Mouse (Mus musculus) heart, embryonic 13.5 days (tissue): Measurements from ENCODE around the gene Fem1b. TPM values are rescaled to one million over a fixed set of nuclear protein-coding genes. Genes with fewer than 3 reads are reported as not detected.
"Not testable (repeated sequence)": the region's sequence is repeated elsewhere in the genome, so short reads cannot be mapped to it uniquely, and the experiment has no call there.

Experiments
- ATAC-seq: fragments of 200-750 bp; cut with Nextera tagmentation; 2 replicates; pipeline ENCODE4 v1.8.0; 2017; ENCODE audit warnings: moderate TSS enrichment; ENCODE audit not compliant: insufficient number of reproducible peaks, low FRiP score, low TSS enrichment; ENCODE audit errors: extremely low read depth
- H3K27ac ChIP-seq: fragments of 300-500 bp; sonication (generic); replicated peaks from 2 replicates; pipeline ENCODE4 v1.5.1; 2015; ENCODE audit warnings: moderate library complexity, mild to moderate bottlenecking, inconsistent platforms
- H3K27me3 ChIP-seq: fragments of 300-500 bp; sonication (generic); replicated peaks from 2 replicates; pipeline ENCODE4 v1.6.1; 2015; ENCODE audit warnings: mild to moderate bottlenecking, inconsistent platforms
- H3K36me3 ChIP-seq: fragments of 300-500 bp; sonication (generic); 2 replicates; pipeline ENCODE4 v1.6.1; 2015; ENCODE audit warnings: mild to moderate bottlenecking, inconsistent platforms
- H3K4me1 ChIP-seq: fragments of 300-500 bp; sonication (generic); 2 replicates; pipeline ENCODE4 v1.6.1; 2015; ENCODE audit warnings: inconsistent platforms
- H3K4me2 ChIP-seq: fragments of 300-500 bp; sonication (generic); 2 replicates; pipeline ENCODE4 v1.6.1; 2015; ENCODE audit warnings: inconsistent platforms, mild to moderate bottlenecking, moderate library complexity
- H3K4me3 ChIP-seq: fragments of 300-500 bp; sonication (generic); 2 replicates; pipeline ENCODE4 v1.5.1; 2015; ENCODE audit warnings: moderate library complexity, mild to moderate bottlenecking, inconsistent platforms
- H3K9ac ChIP-seq: fragments of 300-500 bp; sonication (generic); 2 replicates; pipeline ENCODE4 v1.6.1; 2015; ENCODE audit warnings: inconsistent platforms, mild to moderate bottlenecking, moderate library complexity
- H3K9me3 ChIP-seq: fragments of 300-500 bp; sonication (generic); 2 replicates; pipeline ENCODE4 v1.6.1; 2016; ENCODE audit warnings: inconsistent platforms
- WGBS: fragments of 180-500 bp; shearing (Covaris S2); methylation state at CpG from one replicate; pipeline ENCODE4 v1.1.7; 2015; ENCODE audit warnings: mixed read lengths; 5-methylcytosine and 5-hydroxymethylcytosine counted together
- polyA plus RNA-seq: library from polyadenylated mRNA; unstranded; fragments of >200 nt; fragmentation: Nextera tagmentation; extraction: Ambion mirVana; gene quantifications from 2 replicates; pipeline ENCODE4 v1.2.1, GENCODE M21; 2015

The Fem1b gene
- polyA plus RNA-seq, result 12.2 and 12.7 TPM in 2 replicates

GRCm38 (mm10) chr9:62811516-62812121, at the start of gene Fem1b:
Fem1b (minus strand) TSS chr9:62811934.
- whole genome bisulfite sequencing, result under 1% methylated on average over 68 of the region's 68 CpGs

GRCm38 (mm10) chr9:62860866-62861265, 49.1 kb upstream of the Fem1b start:
- H3K4me1 ChIP-seq, result peaks cover 21% of the 10 kb centered on the region
- WGBS, result 61% methylated on average over 4 of the region's 4 CpGs
- ATAC-seq, result no peak

More at GRCm38 (mm10) chr9:62811516-62812121, at the start of gene Fem1b:
- peaks cover 38% of the 10 kb centered on the region for H3K4me1 ChIP-seq
- peak within 1 kb of the TSS; percentile 96 for H3K27ac ChIP-seq
- H3K4me3 ChIP-seq, result peak within 1 kb of the TSS; percentile 87
- H3K36me3 ChIP-seq, result 0 out of 2 replicates have a peak, but pooled peaks cover 2% of the 10 kb centered on the region
- H3K27me3 ChIP-seq, result no peaks in the 10 kb centered on the region
- H3K9me3 ChIP-seq, result no peaks in the 10 kb centered on the region
- ATAC-seq, result peak; percentile 81
- peak within 1 kb of the TSS; percentile 94 for H3K9ac ChIP-seq
- peak within 1 kb of the TSS; percentile 99 for H3K4me2 ChIP-seq

GRCm38 (mm10) chr9:62860102-62860501, 48.4 kb upstream of the Fem1b start:
- not testable (repeated sequence) for H3K9me3 ChIP-seq, H3K36me3 ChIP-seq, H3K27me3 ChIP-seq, H3K4me3 ChIP-seq, H3K9ac ChIP-seq, H3K27ac ChIP-seq, ATAC-seq, H3K4me2 ChIP-seq
- WGBS, result 48% methylated on average over 7 of the region's 7 CpGs
- peaks cover 21% of the 10 kb centered on the region for H3K4me1 ChIP-seq

More at GRCm38 (mm10) chr9:62860866-62861265, 49.1 kb upstream of the Fem1b start:
- Histone ChIP-seq H3K27ac (no peak overlapping the region), H3K36me3 (no peaks in the 10 kb centered on the region), H3K4me2 (no peak overlapping the region), H3K9me3 (no peaks in the 10 kb centered on the region), H3K4me3 (no peak overlapping the region), H3K27me3 (no peaks in the 10 kb centered on the region; the same call in 1 of the 2 replicates), H3K9ac (no peak overlapping the region)

GRCm38 (mm10) chr9:62858266-62859019, 46.7 kb upstream of the Fem1b start:
- whole genome bisulfite sequencing, result 60% methylated on average over 8 of the region's 8 CpGs
- Histone ChIP-seq H3K4me3 (no peak overlapping the region), H3K4me2 (peak overlapping the region; percentile 14), H3K4me1 (peaks cover 33% of the 10 kb centered on the region), H3K27me3 (no peaks in the 10 kb centered on the region; the same call in 1 of the 2 replicates), H3K36me3 (no peaks in the 10 kb centered on the region), H3K27ac (0 out of 2 replicates have a peak overlapping the region, but pooled peaks have one; percentile 6), H3K9me3 (no peaks in the 10 kb centered on the region), H3K9ac (peak overlapping the region; percentile 33; the same call in 1 of the 2 replicates)
- ATAC-seq, result no peak

- H3K27ac ChIP-seq, result 0 out of 2 replicates have a peak within 1 kb of the TSS, but pooled peaks have one; percentile 6
- H3K4me2 ChIP-seq, result peak within 1 kb of the TSS; percentile 14
- H3K36me3 ChIP-seq, result no peaks in the 10 kb centered on the region
- H3K4me3 ChIP-seq, result no peak within 1 kb of the TSS
- no peaks in the 10 kb centered on the region; the same call in 1 of the 2 replicates for H3K27me3 ChIP-seq
- peak within 1 kb of the TSS; percentile 33; the same call in 1 of the 2 replicates for H3K9ac ChIP-seq
- WGBS, result 58% methylated on average over 17 of the region's 20 CpGs
- H3K4me1 ChIP-seq, result peaks cover 33% of the 10 kb centered on the region
- ATAC-seq, result no peak; the same call in 1 of the 2 replicates
- H3K9me3 ChIP-seq, result no peaks in the 10 kb centered on the region
Observed at GRCm38 (mm10) chr9:62857719-62858261, 46.1 kb upstream of the Fem1b start, which contains the start of gene Calml4. Calml4 (plus strand) TSS chr9:62858080.

- 69% methylated on average over 9 of the region's 9 CpGs for WGBS
- Histone ChIP-seq H3K4me2 (0 out of 2 replicates have a peak overlapping the region, but pooled peaks have one; percentile 14), H3K4me3 (no peak overlapping the region), H3K36me3 (no peaks in the 10 kb centered on the region), H3K9me3 (no peaks in the 10 kb centered on the region), H3K9ac (no peak overlapping the region), H3K27me3 (no peaks in the 10 kb centered on the region; the same call in 1 of the 2 replicates), H3K27ac (0 out of 2 replicates have a peak overlapping the region, but pooled peaks have one; percentile 6), H3K4me1 (peaks cover 33% of the 10 kb centered on the region)
- ATAC-seq, result no peak
Observed at GRCm38 (mm10) chr9:62857216-62857615, 45.5 kb upstream of the Fem1b start.

- Histone ChIP-seq H3K4me2 (no peak overlapping the region), H3K27ac (0 out of 2 replicates have a peak overlapping the region, but pooled peaks have one; percentile 6), H3K9me3 (no peaks in the 10 kb centered on the region), H3K36me3 (peaks cover 20% of the 10 kb centered on the region), H3K27me3 (no peaks in the 10 kb centered on the region; the same call in 1 of the 2 replicates), H3K9ac (no peak overlapping the region), H3K4me1 (peaks cover 38% of the 10 kb centered on the region), H3K4me3 (no peak overlapping the region)
- no peak for ATAC-seq
- WGBS, result 51% methylated on average over 4 of the region's 4 CpGs
Observed at GRCm38 (mm10) chr9:62854483-62854882, 42.7 kb upstream of the Fem1b start.

GRCm38 (mm10) chr9:62851571-62851970, 39.8 kb upstream of the Fem1b start:
- 85% methylated on average over 2 of the region's 2 CpGs for WGBS
- H3K27ac ChIP-seq, result no peak overlapping the region
- no peak overlapping the region for H3K4me3 ChIP-seq
- H3K27me3 ChIP-seq, result no peaks in the 10 kb centered on the region
- peaks cover 35% of the 10 kb centered on the region for H3K36me3 ChIP-seq
- H3K9ac ChIP-seq, result no peak overlapping the region
- ATAC-seq, result no peak
- H3K4me2 ChIP-seq, result no peak overlapping the region
- no peaks in the 10 kb centered on the region for H3K9me3 ChIP-seq
- H3K4me1 ChIP-seq, result peaks cover 22% of the 10 kb centered on the region

- Histone ChIP-seq H3K4me1 (peaks cover 9% of the 10 kb centered on the region; the same call in 1 of the 2 replicates), H3K27ac (no peak overlapping the region), H3K9me3 (no peaks in the 10 kb centered on the region), H3K36me3 (peaks cover 42% of the 10 kb centered on the region), H3K27me3 (no peaks in the 10 kb centered on the region), H3K9ac (no peak overlapping the region), H3K4me3 (no peak overlapping the region), H3K4me2 (no peak overlapping the region)
- WGBS, result 92% methylated on average over 3 of the region's 3 CpGs
- ATAC-seq, result no peak
Observed at GRCm38 (mm10) chr9:62848641-62849040, 36.9 kb upstream of the Fem1b start.

- no peaks in the 10 kb centered on the region for H3K27me3 ChIP-seq
- no peak overlapping the region for H3K27ac ChIP-seq
- no peaks in the 10 kb centered on the region for H3K9me3 ChIP-seq
- WGBS, result 3% methylated on average over 3 of the region's 3 CpGs
- no peak overlapping the region for H3K9ac ChIP-seq
- H3K4me2 ChIP-seq, result no peak overlapping the region
- peaks cover 42% of the 10 kb centered on the region for H3K36me3 ChIP-seq
- no peak; the same call in 1 of the 2 replicates for ATAC-seq
- no peak overlapping the region for H3K4me3 ChIP-seq
- peaks cover 9% of the 10 kb centered on the region; the same call in 1 of the 2 replicates for H3K4me1 ChIP-seq
Observed at GRCm38 (mm10) chr9:62847694-62848093, 36.0 kb upstream of the Fem1b start.

GRCm38 (mm10) chr9:62844461-62844860, 32.7 kb upstream of the Fem1b start:
- no peak overlapping the region for H3K4me2 ChIP-seq
- H3K36me3 ChIP-seq, result peaks cover 22% of the 10 kb centered on the region
- ATAC-seq, result no peak
- no peaks in the 10 kb centered on the region for H3K9me3 ChIP-seq
- peaks cover 12% of the 10 kb centered on the region for H3K4me1 ChIP-seq
- no peak overlapping the region for H3K9ac ChIP-seq
- H3K27ac ChIP-seq, result no peak overlapping the region
- WGBS, result 84% methylated on average over 5 of the region's 5 CpGs
- no peak overlapping the region for H3K4me3 ChIP-seq
- H3K27me3 ChIP-seq, result no peaks in the 10 kb centered on the region
